Mouse (Mus musculus) hindbrain, embryonic 15.5 days (tissue): ENCODE results near the gene Nat8l. TPM values are rescaled to one million over a fixed set of nuclear protein-coding genes. Genes with fewer than 3 reads are reported as not detected.

Source experiments
- ATAC-seq: fragments of 200-750 bp; cut with Nextera tagmentation; 2 replicates; pipeline ENCODE4 v1.8.0; 2017; ENCODE audit warnings: low read depth, moderate number of reproducible peaks, moderate TSS enrichment; ENCODE audit not compliant: low FRiP score
- H3K27ac ChIP-seq: fragments of 300-500 bp; sonication (generic); replicated peaks from 2 replicates; pipeline ENCODE4 v1.5.1; 2015; ENCODE audit warnings: mild to moderate bottlenecking, inconsistent platforms
- H3K27me3 ChIP-seq: fragments of 300-500 bp; sonication (generic); 2 replicates; pipeline ENCODE4 v1.6.1; 2015; ENCODE audit warnings: control low read depth, inconsistent platforms
- H3K36me3 ChIP-seq: fragments of 300-500 bp; sonication (generic); 2 replicates; pipeline ENCODE4 v1.6.1; 2015; ENCODE audit warnings: control low read depth, inconsistent platforms
- H3K4me1 ChIP-seq: fragments of 300-500 bp; sonication (generic); replicated peaks from 2 replicates; pipeline ENCODE4 v1.6.1; 2015; ENCODE audit warnings: control low read depth, inconsistent platforms
- H3K4me2 ChIP-seq: fragments of 300-500 bp; sonication (generic); 2 replicates; pipeline ENCODE4 v1.6.1; 2015; ENCODE audit warnings: moderate library complexity, mild to moderate bottlenecking, inconsistent platforms
- H3K4me3 ChIP-seq: fragments of 300-500 bp; sonication (generic); 2 replicates; pipeline ENCODE4 v1.5.1; 2015; ENCODE audit warnings: mild to moderate bottlenecking, inconsistent platforms
- H3K9ac ChIP-seq: fragments of 300-500 bp; sonication (generic); 2 replicates; pipeline ENCODE4 v1.6.1; 2015; ENCODE audit warnings: inconsistent platforms
- H3K9me3 ChIP-seq: fragments of 300-500 bp; sonication (generic); 2 replicates; pipeline ENCODE4 v1.6.1; 2016; ENCODE audit warnings: control low read depth, inconsistent platforms
- WGBS: fragments of 180-500 bp; shearing (Covaris S2); methylation state at CpG from one replicate; pipeline ENCODE4 v1.1.7; 2015; 5-methylcytosine and 5-hydroxymethylcytosine counted together
- polyA plus RNA-seq: library from polyadenylated mRNA; unstranded; fragments of >200 nt; fragmentation: Nextera tagmentation; extraction: Ambion mirVana; gene quantifications from 2 replicates; pipeline ENCODE4 v1.2.1, GENCODE M21; 2015

Gene Nat8l
- polyA plus RNA-seq, 1 experiment from 2014 or later, result 6.2 TPM

DNA sequence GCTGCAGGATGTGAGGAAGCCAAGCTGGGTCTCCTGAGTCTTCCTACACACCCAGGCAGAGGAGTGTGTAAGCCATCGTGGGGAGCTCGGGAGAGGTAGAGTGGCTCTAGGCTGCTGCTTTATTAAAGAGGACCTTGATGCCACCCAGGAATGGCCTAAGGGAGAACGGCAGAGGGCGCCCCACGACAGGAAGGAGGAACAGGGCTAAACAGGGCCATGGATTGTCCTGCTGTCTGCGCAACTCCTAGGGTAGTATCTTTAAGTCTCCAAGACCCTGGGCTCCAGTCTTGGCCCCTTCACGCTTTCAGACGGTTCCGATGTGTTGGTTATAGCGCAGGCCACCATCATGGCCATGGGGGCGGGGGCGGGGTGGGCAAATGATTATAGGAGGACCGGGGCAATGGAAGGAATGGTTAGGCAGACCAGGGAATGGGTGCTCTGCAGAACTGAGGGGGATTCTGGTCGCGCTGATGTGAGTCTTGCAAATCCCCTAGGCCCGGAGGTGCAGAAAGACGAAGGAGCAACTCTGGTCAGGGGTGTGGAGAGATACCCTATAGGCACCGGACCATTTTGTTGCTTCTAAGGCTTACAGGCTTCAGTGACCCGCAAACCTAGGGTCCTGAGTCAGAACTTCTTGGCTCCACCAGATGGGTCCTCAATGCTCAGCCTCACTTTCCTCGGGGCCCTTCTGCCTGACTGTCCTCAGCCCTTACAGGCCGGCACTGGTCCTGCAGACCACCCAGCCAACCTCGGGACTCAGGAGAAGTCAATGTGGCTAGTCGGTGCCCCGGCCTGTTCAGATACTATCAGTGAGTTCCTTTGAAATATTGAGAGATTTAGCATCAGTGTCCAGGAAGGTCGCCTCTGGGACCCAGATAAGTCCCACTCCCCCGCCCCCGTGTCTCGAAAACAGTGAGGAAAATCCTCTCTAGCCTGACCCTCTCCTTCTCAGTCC, 836 bp upstream of the Nat8l start:
- ATAC-seq, result peak; percentile 6; the same call in 1 of the 2 replicates
- Histone ChIP-seq H3K27ac (peak overlapping the region; percentile 99), H3K4me3 (peak overlapping the region; percentile 99), H3K9ac (peak overlapping the region; percentile 83), H3K4me1 (peaks cover 38% of the 10 kb centered on the region), H3K4me2 (peak overlapping the region; percentile 85), H3K9me3 (no peaks in the 10 kb centered on the region), H3K36me3 (no peaks in the 10 kb centered on the region), H3K27me3 (no peaks in the 10 kb centered on the region)
- WGBS, result 26% methylated on average over 28 of the region's 28 CpGs

- Histone ChIP-seq H3K27me3 (no peaks in the 10 kb centered on the region), H3K9me3 (no peaks in the 10 kb centered on the region), H3K9ac (peak overlapping the region; percentile 83), H3K27ac (peak overlapping the region; percentile 99), H3K36me3 (peaks cover 9% of the 10 kb centered on the region; the same call in 1 of the 2 replicates), H3K4me1 (peaks cover 40% of the 10 kb centered on the region), H3K4me3 (peak overlapping the region; percentile 99), H3K4me2 (peak overlapping the region; percentile 85)
- no peak for ATAC-seq
- under 1% methylated on average over 49 of the region's 55 CpGs for WGBS
These were observed 886 bp downstream of the Nat8l start for GRCm38 (mm10) chr5:33996694-33997045.

DNA sequence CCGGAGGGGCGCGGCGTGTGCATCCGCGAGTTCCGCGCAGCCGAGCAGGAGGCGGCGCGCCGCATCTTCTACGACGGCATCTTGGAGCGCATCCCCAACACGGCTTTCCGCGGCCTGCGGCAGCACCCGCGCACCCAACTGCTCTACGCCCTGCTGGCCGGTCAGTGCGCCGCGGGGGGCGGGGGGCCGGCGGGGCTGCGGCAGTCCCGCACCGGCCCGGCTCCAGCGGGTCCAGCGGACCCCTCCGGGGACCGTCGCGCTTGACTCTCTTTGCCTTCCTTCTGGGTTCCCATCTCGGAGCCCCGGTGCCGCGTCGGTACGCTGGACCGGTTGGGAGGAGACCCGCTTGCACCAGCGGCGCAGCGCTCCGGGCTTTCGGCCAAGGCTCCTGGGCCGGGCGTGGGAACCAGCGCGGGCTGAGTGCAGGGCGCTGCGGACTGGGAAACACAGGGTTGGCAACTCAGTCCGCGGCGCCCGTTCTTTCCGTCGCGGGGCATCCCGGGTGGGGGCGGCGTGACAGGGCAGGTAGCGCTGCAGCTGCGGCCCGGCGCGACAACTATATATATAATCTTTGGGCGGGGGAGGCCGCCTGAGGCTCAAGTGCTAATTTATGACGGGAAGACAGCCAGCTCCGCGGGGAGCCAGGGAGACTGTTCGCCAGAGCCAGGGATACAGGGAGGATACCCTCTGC, 1.4 kb downstream of the Nat8l start:
- H3K4me1 ChIP-seq, result peaks cover 41% of the 10 kb centered on the region
- under 1% methylated on average over 75 of the region's 80 CpGs for WGBS

DNA sequence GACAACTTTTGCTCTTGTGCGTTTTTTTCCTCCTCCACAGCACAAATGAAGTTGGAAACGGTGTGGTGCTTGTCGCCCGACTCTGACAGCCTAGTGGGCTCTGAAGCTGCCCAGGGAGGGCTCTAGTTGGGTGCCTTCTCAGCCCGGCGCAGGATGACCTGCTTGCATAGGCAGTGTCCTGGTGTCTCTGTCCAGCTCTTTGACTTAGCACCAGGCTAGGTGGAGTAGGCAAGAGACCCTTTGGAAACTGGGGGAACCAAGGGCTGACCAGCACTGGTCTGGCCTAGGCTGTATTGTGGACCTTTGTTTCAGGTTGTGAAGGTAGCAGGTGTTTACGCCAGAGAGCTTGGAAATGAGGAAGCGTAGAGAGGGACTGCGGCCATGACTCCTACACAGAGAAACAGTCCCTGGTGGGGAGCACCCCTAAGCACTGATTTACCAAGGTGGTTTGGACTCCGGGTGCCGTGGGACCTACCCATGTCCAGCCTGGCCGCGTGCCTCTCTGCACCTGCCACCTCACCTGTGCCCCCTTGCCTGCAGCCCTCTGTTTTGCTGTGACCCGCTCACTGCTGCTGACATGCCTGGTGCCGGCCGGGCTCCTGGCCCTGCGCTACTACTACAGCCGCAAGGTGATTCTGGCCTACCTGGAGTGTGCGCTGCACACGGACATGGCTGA, 2.2 kb downstream of the Nat8l start:
- peaks cover 45% of the 10 kb centered on the region for H3K4me1 ChIP-seq
- H3K27ac ChIP-seq, result peak overlapping the region; percentile 99
- WGBS, result 64% methylated on average over 20 of the region's 20 CpGs
- H3K4me3 ChIP-seq, result peak overlapping the region; percentile 99
- H3K27me3 ChIP-seq, result no peaks in the 10 kb centered on the region
- peak overlapping the region; percentile 83 for H3K9ac ChIP-seq
- H3K9me3 ChIP-seq, result no peaks in the 10 kb centered on the region
- peaks cover 14% of the 10 kb centered on the region; the same call in 1 of the 2 replicates for H3K36me3 ChIP-seq
- ATAC-seq, result no peak
- H3K4me2 ChIP-seq, result peak overlapping the region; percentile 85

More for the DNA sequence above, 1.4 kb downstream of the Nat8l start:
- peak; percentile 16; the same call in 1 of the 2 replicates for ATAC-seq
- Histone ChIP-seq H3K27me3 (no peaks in the 10 kb centered on the region), H3K9me3 (no peaks in the 10 kb centered on the region), H3K27ac (peak overlapping the region; percentile 99), H3K4me3 (peak overlapping the region; percentile 99), H3K4me2 (peak overlapping the region; percentile 85), H3K9ac (peak overlapping the region; percentile 83), H3K36me3 (peaks cover 14% of the 10 kb centered on the region; the same call in 1 of the 2 replicates)

DNA sequence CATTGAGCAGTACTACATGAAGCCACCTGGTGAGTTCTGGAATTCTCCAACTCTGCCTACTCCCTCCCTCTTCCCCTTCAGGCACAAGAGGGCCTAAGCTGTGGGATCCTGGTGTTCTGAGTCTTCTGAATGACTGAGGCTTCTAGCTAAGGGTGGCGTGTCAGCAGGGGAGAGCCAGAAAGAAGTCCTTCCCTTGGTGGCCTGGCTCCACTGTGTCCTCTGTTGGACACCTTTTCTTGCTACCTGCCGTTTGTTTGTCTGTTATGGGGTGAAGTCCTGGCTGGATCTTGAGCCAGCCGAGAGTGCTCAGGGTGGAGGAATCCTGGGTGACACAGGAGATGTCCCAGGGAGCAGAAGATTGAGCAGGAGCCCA, 2.7 kb downstream of the Nat8l start:
- H3K4me2 ChIP-seq, result peak overlapping the region; percentile 85
- H3K9ac ChIP-seq, result peak overlapping the region; percentile 83
- ATAC-seq, result no peak
- H3K36me3 ChIP-seq, result peaks cover 14% of the 10 kb centered on the region; the same call in 1 of the 2 replicates
- WGBS, result 86% methylated on average over 3 of the region's 3 CpGs
- no peak overlapping the region for H3K27ac ChIP-seq
- H3K4me1 ChIP-seq, result peaks cover 45% of the 10 kb centered on the region
- H3K27me3 ChIP-seq, result no peaks in the 10 kb centered on the region
- H3K9me3 ChIP-seq, result no peaks in the 10 kb centered on the region
- H3K4me3 ChIP-seq, result peak overlapping the region; percentile 99

DNA sequence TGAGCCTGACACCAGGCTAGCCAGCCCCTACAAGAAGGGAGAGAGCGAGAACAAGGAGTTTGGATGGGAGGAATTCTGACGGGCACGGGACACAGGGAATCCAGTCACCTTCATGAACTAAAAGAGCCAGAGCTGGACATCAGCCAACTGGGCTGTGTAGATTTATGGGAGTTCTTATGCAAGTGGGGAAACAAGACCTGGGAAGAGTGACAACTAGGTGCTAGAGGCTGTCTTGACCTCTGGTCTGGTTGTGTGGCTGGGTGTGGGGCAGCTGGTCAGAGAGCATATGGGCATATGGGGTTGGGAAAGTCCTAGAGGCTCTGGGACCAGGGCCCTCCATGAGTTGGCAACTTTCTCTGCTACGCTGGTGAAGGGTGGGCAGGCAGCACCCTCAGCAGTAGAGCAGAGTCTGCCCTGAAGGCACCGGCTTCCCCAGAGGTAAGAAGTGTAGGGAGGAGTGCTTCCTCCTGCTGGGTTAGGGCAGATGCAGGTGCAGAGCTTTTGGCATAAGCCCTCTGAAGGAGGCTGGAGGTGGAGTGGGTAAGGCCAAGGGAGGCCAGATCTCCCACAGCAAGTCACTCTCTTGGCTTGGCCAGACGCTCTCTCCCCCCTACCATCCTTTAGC, 3.8 kb downstream of the Nat8l start:
- Histone ChIP-seq H3K9me3 (no peaks in the 10 kb centered on the region), H3K4me3 (0 out of 2 replicates have a peak overlapping the region, but pooled peaks have one; percentile 99), H3K27ac (no peak overlapping the region), H3K27me3 (no peaks in the 10 kb centered on the region), H3K9ac (no peak overlapping the region), H3K36me3 (peaks cover 14% of the 10 kb centered on the region; the same call in 1 of the 2 replicates), H3K4me1 (peaks cover 44% of the 10 kb centered on the region), H3K4me2 (peak overlapping the region; percentile 85)
- 76% methylated on average over 6 of the region's 6 CpGs for WGBS
- ATAC-seq, result no peak

- Histone ChIP-seq H3K4me2 (no peak overlapping the region), H3K9ac (no peak overlapping the region), H3K27ac (no peak overlapping the region), H3K27me3 (no peaks in the 10 kb centered on the region), H3K9me3 (no peaks in the 10 kb centered on the region), H3K36me3 (peaks cover 14% of the 10 kb centered on the region; the same call in 1 of the 2 replicates), H3K4me3 (no peak overlapping the region), H3K4me1 (peaks cover 35% of the 10 kb centered on the region)
- 96% methylated on average over 25 of the region's 25 CpGs for WGBS
- no peak for ATAC-seq
These were observed 5.0 kb downstream of the Nat8l start for GRCm38 (mm10) chr5:34000809-34001208.

- H3K9ac ChIP-seq, result no peak overlapping the region
- no peak for ATAC-seq
- WGBS, result 100% methylated on average over 1 of the region's 1 CpGs
These were observed 5.6 kb downstream of the Nat8l start for GRCm38 (mm10) chr5:34001401-34001800.

GRCm38 (mm10) chr5:34002636-34003035, 6.9 kb downstream of the Nat8l start:
- no peaks in the 10 kb centered on the region for H3K27me3 ChIP-seq
- peaks cover 32% of the 10 kb centered on the region for H3K4me1 ChIP-seq
- 85% methylated on average over 4 of the region's 4 CpGs for WGBS

More at GRCm38 (mm10) chr5:34001401-34001800, 5.6 kb downstream of the Nat8l start:
- Histone ChIP-seq H3K27ac (no peak overlapping the region), H3K4me1 (peaks cover 35% of the 10 kb centered on the region), H3K9me3 (no peaks in the 10 kb centered on the region), H3K36me3 (peaks cover 14% of the 10 kb centered on the region; the same call in 1 of the 2 replicates), H3K4me2 (no peak overlapping the region), H3K27me3 (no peaks in the 10 kb centered on the region), H3K4me3 (no peak overlapping the region)

DNA sequence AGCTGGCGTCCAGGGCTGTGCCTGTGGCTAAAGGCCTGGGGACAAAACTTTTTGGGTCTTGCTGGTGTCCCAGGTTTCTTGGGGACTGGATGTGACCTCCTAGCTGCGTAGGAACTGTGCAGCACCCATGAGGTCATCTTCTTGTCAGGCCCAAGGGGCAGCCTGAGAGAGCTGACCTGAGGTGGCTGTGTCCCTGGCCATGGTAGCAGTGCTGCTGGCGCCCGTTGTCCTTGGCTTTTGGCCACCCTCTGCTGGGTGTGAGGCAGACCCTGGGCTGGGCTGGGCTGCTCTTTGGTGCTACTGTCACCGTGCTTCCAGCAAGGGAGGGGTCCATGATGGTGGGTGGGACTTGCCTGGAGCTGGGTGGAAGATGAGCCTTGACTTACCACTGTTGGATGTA, 8.8 kb downstream of the Nat8l start:
- no peaks in the 10 kb centered on the region for H3K9me3 ChIP-seq
- H3K36me3 ChIP-seq, result peaks cover 14% of the 10 kb centered on the region; the same call in 1 of the 2 replicates
- no peak overlapping the region for H3K4me3 ChIP-seq
- H3K27ac ChIP-seq, result no peak overlapping the region
- H3K9ac ChIP-seq, result no peak overlapping the region
- no peak for ATAC-seq
- no peak overlapping the region for H3K4me2 ChIP-seq
- 86% methylated on average over 5 of the region's 5 CpGs for WGBS
- no peaks in the 10 kb centered on the region for H3K27me3 ChIP-seq
- H3K4me1 ChIP-seq, result peaks cover 12% of the 10 kb centered on the region

More at GRCm38 (mm10) chr5:34002636-34003035, 6.9 kb downstream of the Nat8l start:
- Histone ChIP-seq H3K36me3 (peaks cover 14% of the 10 kb centered on the region; the same call in 1 of the 2 replicates), H3K4me2 (no peak overlapping the region), H3K4me3 (no peak overlapping the region), H3K9me3 (no peaks in the 10 kb centered on the region), H3K27ac (no peak overlapping the region), H3K9ac (no peak overlapping the region)
- ATAC-seq, result no peak

- H3K9me3 ChIP-seq, result no peaks in the 10 kb centered on the region
- no peak for ATAC-seq
- H3K36me3 ChIP-seq, result peaks cover 3% of the 10 kb centered on the region; the same call in 1 of the 2 replicates
- no peak overlapping the region for H3K4me2 ChIP-seq
- no peak overlapping the region for H3K4me3 ChIP-seq
- H3K27me3 ChIP-seq, result no peaks in the 10 kb centered on the region
- peaks cover 6% of the 10 kb centered on the region; the same call in 1 of the 2 replicates for H3K4me1 ChIP-seq
- no peak overlapping the region for H3K27ac ChIP-seq
- no peak overlapping the region for H3K9ac ChIP-seq
- 85% methylated on average over 4 of the region's 4 CpGs for WGBS
These were observed 11.0 kb downstream of the Nat8l start for GRCm38 (mm10) chr5:34006832-34007231.
